Mouse (Mus musculus) thymus, postnatal 14 days (tissue): ENCODE measurements around the gene Tnik.

Source experiments
- DNase-seq: peaks from one replicate; pipeline ENCODE4 v3.0.0; 2021

The Tnik gene

DNA sequence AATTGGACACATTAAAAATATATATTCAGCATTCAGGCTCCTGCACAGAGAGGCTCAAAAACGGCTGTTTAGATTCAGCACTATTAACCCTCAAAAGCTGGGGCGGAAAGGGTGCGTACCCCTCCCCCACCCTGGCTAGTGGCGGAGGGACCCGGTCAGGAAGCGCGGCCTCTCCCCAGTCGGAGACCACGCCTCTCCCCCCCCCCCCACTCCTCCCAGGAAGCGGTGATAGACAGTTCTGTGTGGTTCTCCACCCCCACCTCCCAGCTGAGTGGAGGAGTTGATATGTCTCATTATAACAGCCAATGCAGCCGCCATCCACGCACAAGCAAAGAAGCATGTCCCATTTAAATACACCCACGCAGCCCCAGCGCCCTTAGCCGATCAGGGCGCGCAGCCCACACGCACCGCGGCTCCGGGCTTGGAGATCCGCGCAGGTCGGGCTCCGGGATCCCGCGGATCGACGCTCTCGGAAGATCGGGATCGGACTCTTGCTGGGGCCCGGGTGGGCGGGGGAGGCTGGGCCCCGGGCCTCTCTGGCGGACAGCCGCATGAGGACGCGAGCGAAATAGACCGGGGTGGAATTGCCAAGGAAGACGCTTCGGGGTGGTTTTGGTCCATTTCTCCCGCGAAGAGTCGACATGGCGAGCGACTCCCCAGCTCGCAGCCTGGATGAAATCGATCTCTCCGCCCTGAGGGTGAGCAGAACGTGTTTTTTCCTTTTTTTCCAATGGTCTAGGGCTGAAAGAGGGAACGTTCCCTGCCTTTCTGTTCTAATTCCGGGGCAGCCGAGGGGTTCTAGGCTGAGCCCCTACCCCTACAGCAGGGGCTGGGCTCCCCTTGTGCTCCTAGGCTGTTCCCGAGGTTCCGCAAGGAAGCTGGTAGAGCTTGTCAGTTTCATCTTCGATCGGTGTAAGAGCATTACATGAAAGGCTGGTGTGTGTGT, at the start of gene Tnik:
Gene Tnik (plus strand): TSS at position 213 of the 946 bp plus-strand sequence.
- peak; percentile 88 for DNase-seq

DNA sequence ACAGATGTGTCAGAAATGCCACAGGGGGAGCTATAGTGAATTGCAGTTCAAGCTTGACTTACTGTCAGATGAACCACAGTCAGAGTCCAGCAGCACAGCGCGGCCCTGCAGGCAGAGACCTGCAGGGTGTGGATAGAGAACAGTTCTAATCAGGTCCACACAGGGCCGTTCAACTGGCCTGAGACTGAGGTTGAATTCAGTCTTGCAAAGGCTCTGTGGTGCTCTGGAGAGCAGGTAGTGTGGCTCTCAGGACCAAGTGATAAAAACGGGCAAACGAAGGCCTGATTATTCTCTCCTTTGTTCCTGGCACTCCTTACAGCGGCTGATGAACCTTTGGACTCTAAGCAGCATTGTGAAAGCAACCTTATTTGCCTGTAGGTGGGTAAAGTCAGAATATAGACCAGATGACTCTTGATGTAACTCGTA, 48.1 kb upstream of the Tnik start:
- no peak for DNase-seq

DNA sequence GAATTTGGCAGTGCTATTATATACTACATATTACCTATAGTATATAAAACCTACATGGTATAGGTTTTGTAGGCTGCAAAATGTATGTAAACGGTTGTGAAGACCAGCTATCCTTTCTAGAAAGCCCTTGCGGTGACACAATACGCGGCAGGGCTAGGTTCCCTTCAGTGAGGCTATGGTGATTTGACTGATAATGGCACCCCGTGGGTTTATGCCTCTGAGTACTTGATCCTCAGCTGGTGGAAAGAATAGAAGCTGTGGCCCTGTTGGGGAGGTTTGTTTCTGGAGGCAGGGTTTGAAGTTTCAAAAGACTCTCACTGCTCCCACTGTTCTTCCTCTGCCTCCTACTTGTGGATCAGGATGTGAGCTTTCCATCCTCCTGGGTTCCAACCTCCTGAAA, 46.0 kb upstream of the Tnik start:
- no peak for DNase-seq

DNA sequence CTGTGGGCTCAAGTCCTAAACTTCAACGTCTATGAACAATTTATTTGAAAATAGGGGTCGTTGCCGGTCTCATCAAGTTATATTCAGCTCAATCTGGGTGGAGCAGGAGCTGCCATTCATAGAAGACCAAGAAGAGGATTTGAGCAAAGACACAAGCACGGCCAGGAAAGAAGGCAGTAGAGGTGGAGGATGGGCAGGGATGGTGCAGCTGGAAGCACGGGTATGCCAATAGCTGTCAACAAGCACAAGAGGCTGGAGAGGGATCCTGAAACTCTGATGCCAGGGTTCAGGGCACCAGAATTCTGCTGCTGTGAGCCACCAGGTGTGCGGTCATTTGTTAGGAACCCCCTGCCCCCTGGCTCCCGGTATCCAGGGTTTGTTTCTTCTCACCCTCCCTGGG, 43.5 kb upstream of the Tnik start:
- no peak for DNase-seq

DNA sequence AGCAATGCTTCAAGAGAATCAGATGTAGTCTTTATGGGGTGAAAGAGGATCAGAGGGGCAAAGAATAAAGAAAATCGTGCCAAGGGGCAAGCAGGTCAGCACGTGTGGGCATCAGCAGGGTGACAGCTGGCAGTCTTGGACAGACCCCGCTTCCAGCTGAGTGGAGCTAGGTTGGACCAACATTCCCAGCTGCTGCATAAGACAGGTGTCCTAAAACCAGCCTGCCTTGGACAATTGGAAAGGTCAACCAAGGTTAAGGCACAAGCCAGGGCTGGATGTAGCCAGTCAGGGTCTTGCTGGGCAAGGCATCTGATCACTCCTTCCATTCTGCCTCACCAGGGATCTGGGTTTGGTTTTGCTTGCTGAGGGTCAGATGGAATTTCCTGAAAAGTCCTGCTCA, 43.0 kb upstream of the Tnik start:
- DNase-seq, result no peak

DNA sequence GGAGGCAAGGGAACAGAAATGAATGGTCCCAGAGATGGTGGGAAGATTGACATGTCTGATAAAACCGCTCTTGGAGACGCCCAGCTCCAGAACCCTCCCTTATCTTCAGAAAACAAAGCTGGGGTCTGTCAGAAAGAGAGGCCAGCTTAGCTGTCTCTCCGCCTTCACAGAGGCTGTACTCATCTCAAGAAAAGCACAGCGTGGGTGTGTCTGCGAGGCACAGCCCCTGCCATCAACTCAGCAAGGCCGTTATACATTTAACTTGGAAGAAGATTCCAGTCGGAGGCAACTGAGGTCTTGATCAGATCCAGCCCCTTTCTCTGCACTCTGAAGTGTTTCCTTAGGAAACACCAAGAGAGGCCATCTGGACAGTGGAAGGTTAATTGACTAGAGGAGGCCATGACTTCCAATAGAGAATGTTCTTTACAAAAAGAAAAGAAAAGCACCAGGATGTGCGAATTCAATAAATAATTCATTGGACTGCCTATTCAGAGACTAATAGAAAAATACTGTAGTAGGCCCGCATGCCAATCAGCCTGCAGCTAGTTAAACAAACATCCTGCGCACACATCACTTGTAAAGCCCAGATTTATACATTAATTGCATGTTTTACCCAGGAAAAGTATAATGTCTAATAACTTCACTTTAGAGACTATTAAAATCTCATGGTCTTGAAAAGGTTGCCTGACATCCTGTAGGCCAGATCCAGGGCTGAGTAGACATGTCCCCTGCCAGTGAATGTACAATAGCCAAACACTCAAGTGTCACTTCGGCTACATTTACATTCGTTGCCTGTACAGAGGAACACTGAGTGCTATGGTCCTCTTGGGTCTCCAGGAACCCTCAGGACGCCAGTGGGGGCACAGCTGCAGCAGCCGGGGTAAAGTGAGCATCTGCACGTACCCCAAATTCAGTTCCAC, 38.3 kb upstream of the Tnik start:
- no peak for DNase-seq

DNA sequence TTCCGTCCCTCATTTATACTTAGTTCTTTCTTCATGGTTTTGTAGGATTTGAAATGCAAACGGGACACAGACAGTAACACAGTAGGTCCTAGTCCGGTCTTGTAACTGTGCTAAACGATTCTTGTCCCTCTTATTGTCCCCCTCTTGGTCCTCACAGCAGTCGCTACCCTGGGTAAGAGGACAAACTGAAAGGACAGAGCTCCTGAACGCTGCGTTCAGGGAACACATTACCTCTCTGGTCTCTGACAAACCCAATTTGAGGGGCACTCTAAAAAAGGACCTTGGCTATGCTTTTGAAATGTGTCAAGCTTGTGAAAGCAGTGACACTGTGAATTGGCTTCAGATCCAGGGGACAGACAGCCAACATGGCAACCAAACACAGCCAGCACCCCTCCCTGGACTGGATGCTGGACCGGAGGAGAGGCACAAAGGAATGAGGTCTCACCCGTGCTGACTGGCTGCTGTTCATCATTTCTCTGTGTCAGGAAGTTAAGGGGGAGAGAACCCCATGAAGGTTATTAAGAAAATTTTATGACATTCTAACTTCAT, 37.6 kb upstream of the Tnik start:
- no peak for DNase-seq

DNA sequence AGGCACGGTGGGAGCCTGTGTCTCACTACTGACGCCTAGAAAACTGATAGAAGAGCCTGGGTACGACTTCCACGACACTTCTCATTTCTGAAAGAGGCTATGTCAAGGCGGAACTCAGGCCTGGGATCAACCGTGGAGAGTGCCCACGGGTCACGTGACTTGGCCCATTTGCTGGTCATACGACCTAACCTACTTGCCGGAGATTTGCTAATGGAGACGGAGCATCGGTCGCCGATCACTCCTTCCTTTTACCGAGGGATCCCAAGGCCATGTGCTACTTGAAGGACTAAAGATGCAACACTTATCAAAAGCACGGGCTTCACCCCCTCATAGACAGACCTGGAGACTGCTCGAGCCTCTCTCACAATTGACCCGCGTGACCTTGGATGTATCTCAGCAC, 36.8 kb upstream of the Tnik start:
- DNase-seq, result no peak

DNA sequence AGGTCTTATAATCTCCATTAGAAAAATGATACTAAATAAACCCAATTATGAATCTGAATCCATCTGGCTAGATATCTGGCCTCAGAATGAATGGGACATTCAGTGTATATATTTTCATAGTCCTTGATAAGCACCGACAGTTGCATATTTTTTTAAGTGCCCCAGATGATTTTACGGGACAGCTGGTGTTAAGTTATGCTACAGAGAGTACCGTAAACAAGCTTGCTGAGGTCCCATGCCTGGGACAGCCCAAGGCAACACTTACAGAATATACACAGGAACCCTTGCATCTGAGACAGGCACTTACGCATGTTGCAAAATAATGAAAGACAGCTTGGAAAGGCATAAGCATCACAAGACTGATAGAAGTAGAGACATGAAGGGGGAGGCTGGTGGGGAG, 34.1 kb upstream of the Tnik start:
- no peak for DNase-seq

DNA sequence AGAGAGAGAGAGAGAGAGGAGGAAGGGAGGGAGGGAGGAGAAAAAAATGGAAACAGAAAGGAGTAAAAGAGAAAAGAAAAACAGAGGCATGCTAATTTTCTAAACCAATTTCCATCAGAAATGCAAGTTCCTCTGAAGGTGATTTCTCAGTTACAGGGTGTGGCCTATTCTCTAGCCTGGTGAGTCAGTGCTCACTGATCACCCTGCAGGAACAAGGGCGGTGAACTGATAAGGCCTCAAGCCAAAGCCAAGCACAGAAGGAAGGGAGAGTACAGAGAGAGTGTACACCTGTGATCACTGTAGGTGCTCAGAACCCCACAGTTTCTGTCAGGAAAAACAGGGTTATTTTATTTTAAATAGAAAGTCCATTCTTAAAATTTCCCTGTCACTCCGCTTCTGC, 33.5 kb upstream of the Tnik start:
- DNase-seq, result no peak

DNA sequence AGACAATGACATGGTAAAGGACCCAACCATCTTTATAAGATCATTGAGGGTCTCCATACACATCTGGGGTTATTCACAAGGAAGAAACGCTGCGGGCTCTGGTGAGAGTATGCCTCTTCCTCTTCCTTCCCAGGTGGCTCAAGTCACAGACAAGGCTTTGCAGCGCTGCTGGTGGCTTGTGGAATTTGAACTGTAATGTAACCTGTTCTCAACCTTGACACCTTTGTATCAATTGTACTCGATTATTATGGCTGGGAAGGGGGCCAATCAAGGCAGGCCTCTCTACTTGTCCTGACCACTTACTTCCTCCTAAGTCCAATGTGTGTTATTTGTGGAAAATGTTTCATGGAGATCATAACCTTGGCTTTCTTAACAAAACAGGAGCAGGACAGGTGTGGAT, 30.1 kb upstream of the Tnik start:
- DNase-seq, result no peak

DNA sequence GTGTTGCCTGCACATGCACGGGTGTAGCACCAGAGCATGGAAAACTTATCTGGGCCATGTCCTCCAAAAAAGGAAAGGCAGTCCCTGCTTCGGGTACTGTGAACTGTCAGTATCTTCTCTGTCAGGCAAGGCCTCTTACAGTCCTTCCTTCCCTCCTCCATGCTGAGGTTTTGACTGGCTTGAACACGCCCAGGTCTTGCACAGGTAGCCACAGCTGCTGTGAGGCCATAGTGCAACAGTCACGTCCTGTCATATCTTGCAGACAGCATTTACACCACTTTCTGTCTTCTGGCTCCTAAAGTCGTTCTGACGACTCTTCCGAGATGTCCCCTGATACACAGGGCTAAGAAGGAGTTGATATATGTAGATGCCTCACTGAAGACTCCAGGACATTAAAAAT, 28.8 kb upstream of the Tnik start:
- no peak for DNase-seq

DNA sequence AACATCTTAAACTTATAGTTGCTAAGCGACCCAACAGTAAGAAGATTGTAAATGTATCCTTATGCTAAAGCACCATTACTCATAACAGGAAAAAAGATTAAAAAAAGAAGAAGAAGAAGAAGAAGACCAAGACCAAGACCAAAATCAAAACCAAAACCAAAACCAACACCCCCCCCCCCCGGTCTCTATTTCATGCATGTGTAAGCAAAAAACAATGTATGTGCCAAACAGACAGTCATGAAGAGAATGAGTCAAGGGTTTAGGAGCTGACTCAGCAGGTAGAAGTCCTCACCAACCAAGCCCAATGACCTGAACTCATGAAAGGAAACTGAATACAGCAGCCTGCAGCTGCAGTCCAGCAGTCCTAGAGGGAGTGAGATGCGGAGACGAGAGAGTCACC, 26.3 kb upstream of the Tnik start:
- DNase-seq, result no peak

DNA sequence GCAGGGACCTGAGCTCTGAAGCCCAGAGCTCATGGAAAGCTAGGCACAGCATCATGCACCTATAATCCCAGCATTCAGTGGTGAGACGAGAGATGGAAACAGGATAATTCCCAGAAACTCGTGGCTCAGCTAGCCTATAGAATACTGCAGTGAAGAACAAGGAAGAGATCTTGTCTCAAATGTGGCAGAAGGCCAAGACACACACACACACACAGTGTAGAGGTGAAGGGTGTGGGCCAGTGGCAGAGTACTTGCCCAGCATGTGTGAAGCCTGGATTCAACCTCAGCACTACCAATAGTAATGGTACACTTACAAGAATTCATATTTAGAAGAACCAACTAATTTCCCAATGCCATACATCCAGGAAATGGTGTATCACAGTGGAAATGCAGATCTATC, 24.9 kb upstream of the Tnik start:
- DNase-seq, result no peak

DNA sequence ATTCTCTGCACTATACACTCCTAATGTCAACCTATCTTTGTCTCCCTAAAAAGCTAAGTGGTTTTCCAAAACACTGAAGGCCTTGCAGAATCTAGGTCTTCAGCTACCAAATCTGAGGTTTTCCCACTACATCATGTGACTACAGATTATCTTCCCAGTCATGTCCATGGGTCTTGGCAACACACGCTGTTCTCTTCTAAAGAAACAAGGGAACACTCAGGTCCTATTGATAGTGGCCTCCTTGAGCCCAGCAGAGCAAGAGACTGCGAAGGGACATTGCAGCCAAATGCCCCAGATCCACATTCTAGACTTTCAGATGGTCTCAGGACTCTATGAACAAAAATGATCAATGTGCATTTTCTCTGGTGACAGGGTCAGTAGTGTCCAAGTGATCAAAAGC, 20.5 kb upstream of the Tnik start:
- DNase-seq, result no peak

DNA sequence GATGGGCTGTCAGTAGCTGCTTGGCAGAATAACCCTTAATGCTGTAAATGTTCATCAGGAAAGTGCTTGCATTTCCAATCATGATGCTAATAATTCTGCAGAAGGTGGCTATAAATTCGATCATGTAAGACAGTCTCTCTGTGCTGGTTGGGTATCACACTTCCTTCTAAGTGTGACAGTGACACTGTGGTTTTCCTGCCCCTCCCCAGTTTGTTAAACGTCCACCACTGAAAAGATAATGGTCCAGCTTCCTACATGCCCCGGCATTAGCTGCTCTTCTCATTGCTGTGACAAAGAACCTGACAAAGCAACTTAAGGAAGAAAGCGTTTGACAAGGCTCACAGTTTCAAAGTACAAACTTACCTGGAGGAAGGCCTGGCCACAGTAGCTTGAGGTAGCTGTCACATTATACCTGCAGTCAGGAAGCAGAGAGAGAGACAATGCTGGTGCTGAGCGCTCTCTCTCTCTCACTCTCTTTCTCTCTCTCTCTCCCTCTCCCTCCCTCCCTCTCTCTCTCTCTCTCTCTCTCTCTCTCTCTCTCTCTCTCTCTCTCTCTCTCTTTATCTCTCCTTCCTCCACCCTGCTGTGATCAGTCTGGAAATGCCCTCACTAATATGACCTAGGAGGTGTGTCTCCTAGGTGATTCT, 18.6 kb upstream of the Tnik start:
- DNase-seq, result no peak

DNA sequence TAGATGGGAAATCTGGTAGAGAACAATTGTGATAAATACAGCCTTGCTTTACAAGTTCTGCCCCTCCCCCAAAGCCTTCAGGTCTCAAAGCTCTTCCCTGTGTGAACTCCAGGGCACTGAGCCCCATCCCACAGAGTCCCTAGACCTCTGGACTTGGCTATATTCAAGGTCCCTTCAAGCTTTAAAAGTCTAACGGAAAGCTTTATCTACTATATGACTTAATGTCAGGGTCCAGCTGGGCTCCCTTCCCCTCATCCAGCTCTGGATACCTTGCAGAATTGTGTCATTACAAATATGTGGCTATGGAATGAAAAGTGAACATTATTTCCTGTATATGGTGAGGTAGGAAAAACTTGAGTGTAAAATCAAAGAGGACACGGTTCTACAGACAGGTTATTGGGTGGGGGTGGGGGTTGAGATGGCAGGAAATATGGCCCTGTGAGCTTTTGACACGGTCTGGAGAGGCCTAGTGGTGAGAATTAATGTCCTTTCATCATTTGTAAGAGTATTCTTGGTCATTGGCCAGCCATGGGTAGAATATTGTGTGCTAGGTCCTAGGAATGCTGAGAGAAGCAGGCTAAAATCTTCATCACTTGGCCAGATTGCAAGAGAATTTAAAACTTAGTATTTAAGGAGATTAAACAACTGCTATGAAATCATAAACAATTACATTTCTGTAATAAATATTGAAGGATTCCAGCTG, 14.6 kb upstream of the Tnik start:
- no peak for DNase-seq

DNA sequence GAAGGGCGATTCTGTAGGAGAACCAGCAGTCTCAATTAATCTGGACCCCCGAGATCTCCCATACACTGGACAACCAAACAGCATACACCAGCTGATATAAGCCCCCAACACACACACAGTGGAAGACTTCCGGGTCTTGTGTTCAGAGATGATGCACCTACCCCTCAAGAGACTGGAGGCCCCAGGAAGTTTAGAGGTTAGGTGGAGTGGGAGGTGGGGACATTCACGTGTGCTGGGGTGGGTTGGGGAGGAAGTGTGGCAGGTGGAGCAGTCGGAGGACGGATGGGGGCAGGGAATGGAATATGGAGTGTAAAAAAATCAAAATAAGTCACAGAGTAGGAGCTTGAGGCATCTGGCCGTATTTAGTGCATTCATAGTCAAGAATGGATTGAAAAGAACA, 7.3 kb upstream of the Tnik start:
- DNase-seq, result peak; percentile 67

DNA sequence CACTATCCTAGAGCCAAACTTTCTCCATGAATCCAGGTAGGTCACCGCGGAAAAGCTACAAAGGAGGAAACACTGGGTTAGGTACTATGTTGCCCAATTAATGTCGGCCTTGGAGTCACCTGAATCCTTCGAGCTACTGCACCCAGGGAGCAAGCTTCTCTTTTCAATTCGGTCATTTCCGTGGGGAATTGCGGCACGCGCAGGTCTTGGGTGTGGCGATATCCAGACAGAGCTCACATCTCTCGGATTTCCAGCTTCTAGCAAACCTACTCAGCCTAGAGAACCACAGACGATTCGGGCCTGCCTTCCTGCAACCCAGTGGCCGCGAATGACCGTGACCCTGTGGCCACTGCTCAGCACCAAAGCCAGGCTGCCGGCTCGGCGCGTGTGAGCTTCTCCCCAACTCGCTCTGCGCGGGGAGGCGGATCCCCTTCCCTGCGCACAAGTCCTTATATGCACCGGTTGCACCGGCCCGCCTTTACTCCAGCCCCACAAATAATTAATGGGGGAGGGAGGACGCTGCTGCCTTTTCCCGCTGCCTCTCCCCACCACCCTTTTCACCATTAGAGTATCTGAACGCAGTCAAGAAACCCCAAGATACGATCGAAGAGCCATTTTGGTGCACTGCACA, 528 bp upstream of the Tnik start:
- DNase-seq, result peak; percentile 71

DNA sequence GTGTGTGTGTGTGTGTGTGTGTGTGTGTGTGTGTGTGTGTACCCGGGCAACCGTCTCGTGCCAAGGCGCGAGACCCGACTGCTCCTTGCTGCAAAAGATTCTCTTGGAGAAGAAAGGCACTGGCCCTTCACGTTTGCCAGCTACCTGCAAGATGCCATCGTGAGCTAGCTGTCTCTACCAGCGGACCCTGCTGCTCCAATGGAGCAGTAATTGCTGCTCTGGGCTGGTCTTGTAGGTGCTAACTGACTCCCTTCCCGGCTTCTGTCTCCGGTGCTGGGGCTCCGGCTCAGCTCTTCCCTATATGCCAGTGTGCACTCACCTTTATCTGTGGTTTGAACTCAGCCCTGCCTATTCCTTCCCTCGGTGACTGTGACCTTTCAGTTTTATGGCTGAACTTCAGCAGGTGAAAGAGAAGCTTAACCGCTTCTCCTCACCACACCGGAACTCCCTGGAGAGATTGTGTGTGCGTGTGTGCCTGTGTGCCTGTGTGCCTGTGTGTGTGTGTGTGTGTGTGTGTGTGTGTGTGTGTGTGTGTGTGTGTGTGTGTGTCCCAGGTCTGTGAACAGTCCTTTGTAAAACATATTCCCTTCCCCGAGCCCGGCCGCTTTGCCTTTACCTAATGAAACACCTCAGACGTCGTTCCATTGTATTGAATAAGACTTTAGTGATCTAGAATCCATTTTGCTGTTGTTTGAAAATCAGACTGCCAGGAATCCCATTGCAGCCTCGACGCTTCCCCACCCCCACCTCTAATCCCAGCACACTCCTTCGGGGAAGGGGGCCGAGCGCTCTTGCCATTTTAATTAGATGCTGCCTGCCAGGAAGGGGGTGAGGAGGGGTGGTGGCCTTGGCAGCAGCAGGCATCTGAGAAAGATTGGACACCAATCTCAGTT, 1.2 kb downstream of the Tnik start:
- peak; percentile 68 for DNase-seq

DNA sequence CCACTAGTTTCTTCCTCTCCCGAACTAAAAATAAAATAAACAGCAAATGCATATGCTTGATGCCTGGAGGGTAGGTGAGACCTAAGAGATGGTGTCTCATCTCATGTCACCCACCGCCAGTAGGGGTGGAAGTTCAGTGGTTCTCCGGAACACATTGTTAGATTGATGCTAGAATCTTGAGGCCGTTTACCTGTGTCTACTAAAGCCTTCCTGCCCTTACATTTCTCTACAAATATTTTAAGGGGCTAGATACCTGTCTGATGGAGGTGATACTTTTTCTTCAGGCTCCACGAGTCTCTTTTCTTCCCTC, 1.8 kb downstream of the Tnik start:
- DNase-seq, result peak; percentile 45
